Mouse (Mus musculus): Measurements from ENCODE around the gene Gm4858.
"Not testable (repeated sequence)": the region's sequence is repeated elsewhere in the genome, so short reads cannot be mapped to it uniquely, and the experiment has no call there.

Gm4858 gene

GRCm38 (mm10) chr3:93068523-93068922 lies at the start of gene Gm4858:
Gene Gm4858 (plus strand): TSS chr3:93068823.
- DNase-seq (ENCODE audit: low read depth, low spot score): not testable (repeated sequence)

- no peak for DNase-seq (ENCODE audit: low read depth, low spot score)
Observed at GRCm38 (mm10) chr3:93018960-93019359, 49.7 kb upstream of the Gm4858 start, which contains the start of gene Lce1m. Gene Lce1m (minus strand): TSS chr3:93019060.

DNA sequence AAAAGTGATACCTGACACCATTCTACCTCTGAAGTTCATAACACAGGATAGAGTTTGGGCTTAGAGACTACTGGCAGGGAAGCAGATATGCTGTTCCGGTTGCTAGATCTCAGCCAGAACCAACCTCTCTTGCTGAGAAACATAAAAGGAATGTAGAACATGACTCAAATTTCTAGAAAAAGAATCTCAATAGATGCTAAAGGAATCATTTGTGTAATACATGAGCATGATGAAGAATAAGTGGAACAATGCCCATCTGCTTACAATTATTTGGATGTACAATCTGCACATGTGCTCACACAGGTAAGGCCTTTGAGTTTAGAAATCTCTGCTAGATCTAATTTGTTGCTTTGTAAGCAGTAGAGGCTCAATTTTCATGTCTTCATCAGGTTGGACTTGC lies 47.5 kb upstream of the Gm4858 start:
- no peak for DNase-seq (ENCODE audit: low read depth, low spot score)

DNA sequence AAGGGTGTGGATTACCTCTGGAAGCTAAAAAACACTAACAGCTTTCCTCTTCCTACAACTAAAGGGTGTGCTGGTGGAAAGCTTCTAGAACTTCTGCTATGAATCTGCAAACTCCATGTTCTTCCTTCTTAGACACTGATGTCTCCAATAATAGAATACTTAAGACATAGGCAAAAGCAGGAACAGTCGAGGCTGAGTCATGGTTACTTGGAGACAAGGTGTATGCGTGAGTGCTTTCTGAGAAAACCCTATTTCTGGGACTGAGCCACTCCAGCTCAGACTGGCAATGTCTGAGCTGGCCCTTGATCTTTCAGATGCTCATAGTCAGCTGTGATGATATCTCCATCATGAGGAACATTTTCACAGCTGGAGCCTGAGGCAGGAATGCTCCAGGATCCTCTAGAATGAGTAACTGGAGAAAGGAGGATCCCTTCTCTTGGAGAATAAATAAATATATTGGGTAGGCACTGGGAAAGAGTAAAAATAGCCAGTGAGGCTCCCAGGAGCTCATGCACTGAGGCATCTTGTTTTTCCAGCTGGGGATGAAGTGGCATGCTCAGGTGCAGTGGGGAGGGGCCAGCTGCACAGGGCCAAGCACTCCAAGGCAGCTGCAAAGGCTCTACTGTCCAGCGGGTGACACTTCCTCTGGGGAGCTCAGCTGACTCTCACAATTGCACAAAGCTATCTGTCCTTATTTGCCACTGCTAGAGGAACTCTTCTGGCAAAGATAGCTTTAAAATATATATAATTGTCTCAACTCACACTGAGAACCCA lies 45.0 kb upstream of the Gm4858 start:
- no peak for DNase-seq (ENCODE audit: low read depth, low spot score)

- DNase-seq (ENCODE audit: low read depth, low spot score): no peak
Observed at GRCm38 (mm10) chr3:93025486-93025885, 43.1 kb upstream of the Gm4858 start.

GRCm38 (mm10) chr3:93031450-93031849 lies 37.2 kb upstream of the Gm4858 start:
- DNase-seq (ENCODE audit: low read depth, low spot score): peak; percentile 66

- no peak for DNase-seq (ENCODE audit: low read depth, low spot score)
Observed at GRCm38 (mm10) chr3:93050182-93050581, 18.4 kb upstream of the Gm4858 start.

DNA sequence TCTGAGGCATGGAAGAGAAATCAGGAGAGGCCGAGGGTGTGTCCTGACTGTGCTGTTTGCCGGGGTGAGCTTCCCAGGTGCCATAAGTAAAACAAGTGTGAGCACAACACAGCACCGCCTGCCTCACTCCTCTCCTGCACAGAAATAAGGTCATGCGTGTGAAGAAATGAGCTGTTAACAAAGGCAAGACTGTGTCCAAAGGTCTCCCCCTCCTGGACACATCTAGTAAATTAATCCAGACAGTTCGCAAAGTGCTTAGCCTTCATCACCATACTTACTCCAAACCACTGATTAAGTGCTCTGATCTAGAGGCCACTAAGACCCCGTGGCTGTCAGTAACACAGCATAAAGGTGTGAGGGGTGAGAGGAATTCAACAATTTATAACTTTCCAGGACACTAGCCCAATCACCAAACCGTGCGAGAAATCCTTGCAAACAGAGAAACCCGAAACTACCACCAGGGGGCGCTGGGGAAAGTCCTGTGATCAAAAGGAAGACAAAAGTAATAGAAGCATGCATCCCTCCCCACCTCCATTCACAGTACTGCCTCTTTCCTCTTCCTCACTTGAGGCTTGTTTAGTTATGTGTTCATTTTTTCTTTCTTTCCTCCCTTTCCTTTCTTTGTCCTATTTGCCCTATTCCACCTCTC lies 15.7 kb upstream of the Gm4858 start:
- peak; percentile 29 for DNase-seq (ENCODE audit: low read depth, low spot score)

GRCm38 (mm10) chr3:93086631-93087030 lies 18.0 kb downstream of the Gm4858 start:
- no peak for DNase-seq (ENCODE audit: low read depth, low spot score)

GRCm38 (mm10) chr3:93093581-93093980 lies 25.0 kb downstream of the Gm4858 start:
- not testable (repeated sequence) for DNase-seq (ENCODE audit: low read depth, low spot score)

- DNase-seq (ENCODE audit: low read depth, low spot score): no peak
Observed at GRCm38 (mm10) chr3:93096447-93096846, 27.8 kb downstream of the Gm4858 start.

DNA sequence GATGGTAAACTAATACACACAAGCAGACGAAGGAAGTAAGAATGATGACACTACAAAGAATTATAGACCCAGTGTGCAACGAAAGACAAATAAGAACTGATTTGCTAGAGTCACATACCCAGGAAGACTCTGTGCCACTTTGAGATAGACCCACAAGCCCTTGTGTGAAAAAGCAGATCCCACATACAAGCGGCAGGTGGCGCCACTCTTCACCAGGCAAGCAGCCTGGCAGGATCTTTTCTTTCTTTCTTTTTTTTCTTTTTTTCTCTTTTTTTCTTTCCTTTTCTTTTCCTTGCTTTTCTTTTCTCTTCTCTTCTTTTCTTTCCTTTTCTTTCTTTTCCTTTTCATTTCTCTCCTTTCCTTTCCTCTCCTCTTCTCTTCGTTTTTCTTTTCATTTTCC lies 43.0 kb downstream of the Gm4858 start:
- peak; percentile 6 for DNase-seq (ENCODE audit: low read depth, low spot score)

GRCm38 (mm10) chr3:93114481-93114880 lies 45.9 kb downstream of the Gm4858 start:
- peak; percentile 65 for DNase-seq (ENCODE audit: low read depth, low spot score)

- no peak for DNase-seq (ENCODE audit: low read depth, low spot score)
Observed at GRCm38 (mm10) chr3:93119101-93119500, 50.5 kb downstream of the Gm4858 start.
